Mouse (Mus musculus): ENCODE data around the gene Prkd1.

DNA sequence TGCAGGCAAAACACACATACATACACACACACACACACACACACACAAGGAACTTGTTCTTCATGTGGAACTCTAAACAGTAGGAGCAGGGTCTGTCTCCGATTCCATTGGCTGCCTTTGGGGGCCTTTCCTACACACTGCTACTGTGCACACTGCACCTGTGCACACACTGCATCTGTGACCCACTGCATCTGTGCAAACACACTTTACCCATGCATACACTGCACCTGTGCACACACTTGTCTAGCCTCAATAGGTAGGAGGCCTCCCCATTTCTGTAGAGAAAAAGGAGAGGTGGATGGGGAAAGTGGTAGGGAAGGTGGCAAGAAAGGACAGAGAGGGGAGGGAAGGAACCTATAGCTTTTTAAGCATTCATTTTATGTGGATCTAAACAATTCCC is 49.5 kb downstream of the Prkd1 start:
- TF ChIP-seq CTCF (IDR thresholded peaks at IDR 0.05) (no peak), EP300 (IDR thresholded peaks at IDR 0.05) (no peak)

All from lung, postnatal 0 days (tissue).